Mouse (Mus musculus) spleen, adult 2 months (tissue): Measurements from ENCODE around the gene Pxdn. TPM values are rescaled to one million over a fixed set of nuclear protein-coding genes. Genes with fewer than 3 reads are reported as not detected.

Experiments used
- DNase-seq, 2 experiments: peaks; one replicate each; pipeline versions ENCODE4 v3.0.0 to v3.0.0-alpha.2; 2012 to 2021; ENCODE audit warnings: low spot score in 2 of 2, low read depth in 1 of 2
- H3K27ac ChIP-seq: fragments of 200-500 bp; 2 replicates; pipeline ENCODE4 v1.5.1; 2012; ENCODE audit warnings: low read length, inconsistent platforms; ENCODE audit not compliant: insufficient read depth
- H3K27me3 ChIP-seq: fragments of 200-500 bp; 2 replicates; pipeline ENCODE4 v1.6.1; 2012; ENCODE audit warnings: mild to moderate bottlenecking, moderate library complexity, low read length, inconsistent platforms; ENCODE audit not compliant: control insufficient read depth, insufficient read depth
- H3K36me3 ChIP-seq: fragments of 200-500 bp; 2 replicates; pipeline ENCODE4 v1.6.1; 2012; ENCODE audit warnings: mild to moderate bottlenecking, low read length, inconsistent platforms; ENCODE audit not compliant: control insufficient read depth, insufficient read depth
- H3K4me1 ChIP-seq: fragments of 200-500 bp; 2 replicates; pipeline ENCODE4 v1.6.1; 2011; ENCODE audit warnings: inconsistent platforms; ENCODE audit not compliant: control insufficient read depth, insufficient read depth, insufficient read length
- H3K4me3 ChIP-seq: fragments of 200-500 bp; 2 replicates; pipeline ENCODE4 v1.5.1; 2011; ENCODE audit warnings: mild to moderate bottlenecking, inconsistent platforms; ENCODE audit not compliant: insufficient read depth, insufficient read length; ENCODE audit errors: extremely low read depth
- CTCF ChIP-seq: fragments of 200-500 bp; IDR thresholded peaks from 2 replicates; pipeline ENCODE4 v1.5.1; 2011; ENCODE audit warnings: mild to moderate bottlenecking, inconsistent platforms; ENCODE audit not compliant: insufficient read depth, insufficient read length, insufficient replicate concordance; ENCODE audit errors: extremely low read depth
- POLR2A ChIP-seq: fragments of 200-500 bp; IDR thresholded peaks from 2 replicates; pipeline ENCODE4 v1.6.1; 2011; ENCODE audit warnings: low read depth, low read length, inconsistent platforms
- WGBS: fragments of 180-500 bp; shearing (Covaris S2); methylation state at CpG from one replicate; pipeline ENCODE4 v1.1.7; 2018; 5-methylcytosine and 5-hydroxymethylcytosine counted together
- polyA plus RNA-seq: library from polyadenylated mRNA; depleted of rRNA; stranded (reverse); fragments of >200 nt; gene quantifications from 2 replicates; pipeline ENCODE4 v1.2.3, GENCODE M21; 2012

The Pxdn gene
- polyA plus RNA-seq, 1 experiment, result 3.5 TPM

- Histone ChIP-seq H3K27me3 (no peaks in the 10 kb centered on the region), H3K4me1 (no peaks in the 10 kb centered on the region), H3K36me3 (no peaks in the 10 kb centered on the region), H3K4me3 (no peak overlapping the region), H3K27ac (no peak overlapping the region)
- WGBS, result 82% methylated on average over 7 of the region's 7 CpGs
- no peak for DNase-seq
- TF ChIP-seq POLR2A (no peak), CTCF (no peak)
Measured at GRCm38 (mm10) chr12:29920298-29920697, 17.1 kb upstream of the Pxdn start.

GRCm38 (mm10) chr12:29921481-29921880 is 15.9 kb upstream of the Pxdn start:
- no peaks in the 10 kb centered on the region for H3K4me1 ChIP-seq
- no peaks in the 10 kb centered on the region for H3K36me3 ChIP-seq
- DNase-seq, result no peak
- H3K27me3 ChIP-seq, result no peaks in the 10 kb centered on the region
- no peak overlapping the region for H3K27ac ChIP-seq
- H3K4me3 ChIP-seq, result no peak overlapping the region
- TF ChIP-seq POLR2A (no peak), CTCF (no peak)
- 86% methylated on average over 11 of the region's 11 CpGs for WGBS

GRCm38 (mm10) chr12:29926896-29927295 is 10.5 kb upstream of the Pxdn start:
- TF ChIP-seq POLR2A (no peak), CTCF (no peak)
- H3K27ac ChIP-seq, result no peak overlapping the region
- DNase-seq, result no peak
- H3K36me3 ChIP-seq, result no peaks in the 10 kb centered on the region
- no peak overlapping the region for H3K4me3 ChIP-seq
- WGBS, result 50% methylated on average over 3 of the region's 3 CpGs
- H3K4me1 ChIP-seq, result no peaks in the 10 kb centered on the region
- no peaks in the 10 kb centered on the region for H3K27me3 ChIP-seq

GRCm38 (mm10) chr12:29930591-29930990 is 6.8 kb upstream of the Pxdn start:
- WGBS, result 61% methylated on average over 1 of the region's 1 CpGs
- DNase-seq, result no peak

GRCm38 (mm10) chr12:29932951-29933350 is 4.5 kb upstream of the Pxdn start:
- TF ChIP-seq POLR2A, result no peak
- no peak for TF ChIP-seq CTCF
- Histone ChIP-seq H3K27ac (no peak overlapping the region), H3K4me1 (no peaks in the 10 kb centered on the region; the same call in 1 of the 2 replicates), H3K36me3 (no peaks in the 10 kb centered on the region), H3K27me3 (no peaks in the 10 kb centered on the region), H3K4me3 (no peak overlapping the region)
- WGBS, result 91% methylated on average over 1 of the region's 1 CpGs
- no peak for DNase-seq

More at GRCm38 (mm10) chr12:29930591-29930990, 6.8 kb upstream of the Pxdn start:
- Histone ChIP-seq H3K4me1 (no peaks in the 10 kb centered on the region), H3K36me3 (no peaks in the 10 kb centered on the region), H3K4me3 (no peak overlapping the region), H3K27me3 (no peaks in the 10 kb centered on the region), H3K27ac (no peak overlapping the region)
- TF ChIP-seq POLR2A (no peak), CTCF (no peak)

GRCm38 (mm10) chr12:29933501-29933900 is 3.9 kb upstream of the Pxdn start:
- WGBS, result 82% methylated on average over 2 of the region's 2 CpGs
- no peak for DNase-seq
- TF ChIP-seq CTCF, result no peak
- no peak for TF ChIP-seq POLR2A
- Histone ChIP-seq H3K27ac (no peak overlapping the region), H3K36me3 (no peaks in the 10 kb centered on the region), H3K4me3 (no peak overlapping the region), H3K27me3 (no peaks in the 10 kb centered on the region), H3K4me1 (no peaks in the 10 kb centered on the region; the same call in 1 of the 2 replicates)

GRCm38 (mm10) chr12:29934120-29934581 is 3.3 kb upstream of the Pxdn start:
- Histone ChIP-seq H3K4me1 (no peaks in the 10 kb centered on the region; the same call in 1 of the 2 replicates), H3K36me3 (no peaks in the 10 kb centered on the region), H3K4me3 (no peak overlapping the region), H3K27ac (no peak overlapping the region), H3K27me3 (no peaks in the 10 kb centered on the region)
- TF ChIP-seq CTCF (no peak), POLR2A (no peak)
- 67% methylated on average over 8 of the region's 8 CpGs for WGBS
- no peak for DNase-seq

- no peak for DNase-seq
- 8% methylated on average over 36 of the region's 49 CpGs for WGBS
- Histone ChIP-seq H3K4me1 (no peaks in the 10 kb centered on the region; the same call in 1 of the 2 replicates), H3K4me3 (peak overlapping the region; percentile 34; the same call in 1 of the 2 replicates), H3K27me3 (no peaks in the 10 kb centered on the region), H3K36me3 (no peaks in the 10 kb centered on the region), H3K27ac (no peak overlapping the region)
- TF ChIP-seq POLR2A, result no peak
- TF ChIP-seq CTCF, result no peak
Measured at GRCm38 (mm10) chr12:29937851-29938375, 505 bp downstream of the Pxdn start.
